ENCODE assay signal across 13 mouse cellular contexts in genomic region chr1:163607701-163608100, GRCm38 (mm10).
DNase-seq lines count a peak whose midpoint lies in the region; ATAC-seq and TF ChIP-seq lines count a peak whose summit lies in the region.
"Had no signal": no experiment of that assay in that cellular context is flagged by ENCODE, and none has a peak within 500 bp of the region (broad histone marks: within the 10 kb centered on the region; RNA-seq: fewer than 3 reads in every experiment).

No protein-coding gene starts in this region.

- no peaks in the 10 kb centered on the region for H3K27me3 ChIP-seq in embryonic facial prominence, embryonic 13.5 days
- H3K27me3 ChIP-seq in embryonic facial prominence, embryonic 10.5 days (replicated peaks; ENCODE audit: low read depth, poor library complexity, severe bottlenecking) = no peaks in the 10 kb centered on the region
- no peaks in the 10 kb centered on the region for H3K27me3 ChIP-seq in hindbrain, embryonic 12.5 days
- H3K27me3 ChIP-seq: hindbrain, embryonic 15.5 days; liver, embryonic 15.5 days had no signal

- WGBS in embryonic facial prominence, embryonic 13.5 days = 60% methylated on average over 5 of the region's 5 CpGs
- 82% methylated on average over 5 of the region's 5 CpGs for WGBS in embryonic facial prominence, embryonic 10.5 days
- 74% methylated on average over 5 of the region's 5 CpGs for WGBS in lung, adult 2 months
- 76% methylated on average over 5 of the region's 5 CpGs for WGBS in hindbrain, embryonic 12.5 days

- no peak for TF ChIP-seq POLR2A in lung, adult 2 months (IDR thresholded peaks at IDR 0.05; ENCODE audit: borderline replicate concordance, extremely low read depth, low read depth, low read length)

- no peak for ATAC-seq in embryonic facial prominence, embryonic 13.5 days (ENCODE audit: insufficient number of reproducible peaks, insufficient read depth, low FRiP score, low TSS enrichment, low read depth)
- ATAC-seq in hindbrain, embryonic 12.5 days (ENCODE audit: low FRiP score) = no peak

- H3K4me1 ChIP-seq in embryonic facial prominence, embryonic 13.5 days = peaks cover 4% of the 10 kb centered on the region; the same call in 1 of the 2 replicates
- 0 out of 2 replicates have a peak, but pooled peaks cover 8% of the 10 kb centered on the region for H3K4me1 ChIP-seq in embryonic facial prominence, embryonic 10.5 days
- H3K4me1 ChIP-seq in lung, adult 2 months (ENCODE audit: control insufficient read depth, insufficient read depth, low read length) = no peaks in the 10 kb centered on the region
- H3K4me1 ChIP-seq in hindbrain, embryonic 12.5 days = no peaks in the 10 kb centered on the region
- H3K4me1 ChIP-seq: hindbrain, embryonic 15.5 days; liver, embryonic 15.5 days; midbrain, embryonic 10.5 days had no signal

- no peak for DNase-seq in embryonic facial prominence, embryonic 10.5 days (ENCODE audit: low spot score)
- peak; percentile 6 for DNase-seq in lung, postnatal 25 days (ENCODE audit: low spot score)
- no peak for DNase-seq in lung, adult 2 months
- peak; percentile 56 to 69 for DNase-seq in gastrocnemius, postnatal 36 days
- peak; percentile 86 for DNase-seq in skeletal muscle tissue, adult 2 months (ENCODE audit: low read depth, low spot score)
- no peak for DNase-seq in thymus, postnatal 4 days
- DNase-seq: retina, postnatal 1 day had no signal

- H3K4me2 ChIP-seq in embryonic facial prominence, embryonic 13.5 days = no peak overlapping the region
- no peak overlapping the region for H3K4me2 ChIP-seq in hindbrain, embryonic 12.5 days (replicated peaks)
- H3K4me2 ChIP-seq: hindbrain, embryonic 15.5 days; liver, embryonic 15.5 days had no signal

- H3K27ac ChIP-seq in embryonic facial prominence, embryonic 13.5 days = peak overlapping the region; percentile 55; the same call in 1 of the 2 replicates
- no peak overlapping the region for H3K27ac ChIP-seq in embryonic facial prominence, embryonic 10.5 days (replicated peaks)
- H3K27ac ChIP-seq in hindbrain, embryonic 12.5 days = no peak overlapping the region
- H3K27ac ChIP-seq: hindbrain, embryonic 15.5 days; kidney, postnatal 0 days; liver, embryonic 15.5 days; midbrain, embryonic 10.5 days had no signal

- H3K9ac ChIP-seq in embryonic facial prominence, embryonic 13.5 days = no peak overlapping the region
- no peak overlapping the region for H3K9ac ChIP-seq in hindbrain, embryonic 12.5 days
- H3K9ac ChIP-seq: hindbrain, embryonic 15.5 days; liver, embryonic 15.5 days had no signal

- no peaks in the 10 kb centered on the region for H3K9me3 ChIP-seq in embryonic facial prominence, embryonic 13.5 days
- H3K9me3 ChIP-seq in embryonic facial prominence, embryonic 10.5 days = no peaks in the 10 kb centered on the region
- H3K9me3 ChIP-seq in hindbrain, embryonic 12.5 days (replicated peaks) = no peaks in the 10 kb centered on the region
- H3K9me3 ChIP-seq: hindbrain, embryonic 15.5 days; liver, embryonic 15.5 days; midbrain, embryonic 10.5 days had no signal

- intact Hi-C loops in gastrocnemius, postnatal 36 days (cut with DNase I) = loop anchor here (10.0 kb wide), 1 partner anchor 463 kb away; no protein-coding TSS in a partner anchor

- no peak overlapping the region for H3K4me3 ChIP-seq in embryonic facial prominence, embryonic 13.5 days
- H3K4me3 ChIP-seq in embryonic facial prominence, embryonic 10.5 days = no peak overlapping the region
- no peak overlapping the region for H3K4me3 ChIP-seq in lung, adult 2 months (replicated peaks; ENCODE audit: extremely low read depth, low read depth, low read length)
- H3K4me3 ChIP-seq in hindbrain, embryonic 12.5 days = no peak overlapping the region
- H3K4me3 ChIP-seq: hindbrain, embryonic 15.5 days; liver, embryonic 15.5 days; midbrain, embryonic 10.5 days had no signal

- no peak for TF ChIP-seq CTCF in lung, adult 2 months (IDR thresholded peaks at IDR 0.05; ENCODE audit: insufficient read depth, low read length)

- no peaks in the 10 kb centered on the region for H3K36me3 ChIP-seq in embryonic facial prominence, embryonic 13.5 days
- no peaks in the 10 kb centered on the region for H3K36me3 ChIP-seq in embryonic facial prominence, embryonic 10.5 days (replicated peaks)
- no peaks in the 10 kb centered on the region for H3K36me3 ChIP-seq in hindbrain, embryonic 12.5 days
- H3K36me3 ChIP-seq: hindbrain, embryonic 15.5 days; liver, embryonic 15.5 days; midbrain, embryonic 10.5 days had no signal

Comparison
In these comparisons a context has a peak if more than half of its experiments do, and no peak if none do; other contexts are left out.
1. DNase-seq: peak in lung, postnatal 25 days (single experiment), gastrocnemius, postnatal 36 days (2 of 2) and skeletal muscle tissue, adult 2 months (single experiment); none in embryonic facial prominence, embryonic 10.5 days (single experiment), lung, adult 2 months (single experiment) and thymus, postnatal 4 days (single experiment).